Mouse (Mus musculus): ENCODE data around the gene Ttc24.

The Ttc24 gene

GRCm38 (mm10) chr3:88078204-88078603 lies at the start of gene Ttc24:
Ttc24 (minus strand) TSS chr3:88078304.
- no peak for DNase-seq (ENCODE audit: low spot score)

- DNase-seq (ENCODE audit: low spot score), result no peak
These were observed 49.5 kb upstream of the Ttc24 start for GRCm38 (mm10) chr3:88127636-88128035.

GRCm38 (mm10) chr3:88126181-88126580 lies 48.1 kb upstream of the Ttc24 start:
- no peak for DNase-seq (ENCODE audit: low spot score)

GRCm38 (mm10) chr3:88125195-88125594 lies 47.1 kb upstream of the Ttc24 start:
- DNase-seq (ENCODE audit: low spot score), result no peak

GRCm38 (mm10) chr3:88121164-88122131 lies 43.3 kb upstream of the Ttc24 start:
- DNase-seq (ENCODE audit: low spot score), result no peak

GRCm38 (mm10) chr3:88120117-88120651 lies 42.1 kb upstream of the Ttc24 start:
- DNase-seq (ENCODE audit: low spot score), result no peak

- no peak for DNase-seq (ENCODE audit: low spot score)
These were observed 36.3 kb upstream of the Ttc24 start for GRCm38 (mm10) chr3:88114396-88114795.

GRCm38 (mm10) chr3:88109126-88109525 lies 31.0 kb upstream of the Ttc24 start:
- no peak for DNase-seq (ENCODE audit: low spot score)

GRCm38 (mm10) chr3:88106126-88106525 lies 28.0 kb upstream of the Ttc24 start:
- no peak for DNase-seq (ENCODE audit: low spot score)

- no peak for DNase-seq (ENCODE audit: low spot score)
These were observed 24.5 kb upstream of the Ttc24 start for GRCm38 (mm10) chr3:88102611-88103010.

- no peak for DNase-seq (ENCODE audit: low spot score)
These were observed 24.1 kb upstream of the Ttc24 start for GRCm38 (mm10) chr3:88102196-88102595.

- DNase-seq (ENCODE audit: low spot score), result no peak
These were observed 23.6 kb upstream of the Ttc24 start for GRCm38 (mm10) chr3:88101736-88102135.

- DNase-seq (ENCODE audit: low spot score), result no peak
These were observed 22.1 kb upstream of the Ttc24 start for GRCm38 (mm10) chr3:88100251-88100650.

GRCm38 (mm10) chr3:88097666-88098065 lies 19.6 kb upstream of the Ttc24 start:
- no peak for DNase-seq (ENCODE audit: low spot score)

- DNase-seq (ENCODE audit: low spot score), result no peak
These were observed 16.0 kb upstream of the Ttc24 start for GRCm38 (mm10) chr3:88094126-88094525.

GRCm38 (mm10) chr3:88090616-88091015 lies 12.5 kb upstream of the Ttc24 start:
- no peak for DNase-seq (ENCODE audit: low spot score)

GRCm38 (mm10) chr3:88090106-88090505 lies 12.0 kb upstream of the Ttc24 start:
- DNase-seq (ENCODE audit: low spot score), result no peak

- DNase-seq (ENCODE audit: low spot score), result no peak
These were observed 9.6 kb upstream of the Ttc24 start for GRCm38 (mm10) chr3:88087688-88088087.

- DNase-seq (ENCODE audit: low spot score), result no peak
These were observed 7.4 kb upstream of the Ttc24 start for GRCm38 (mm10) chr3:88085459-88085858.

- DNase-seq (ENCODE audit: low spot score), result peak; percentile 23
These were observed 5.9 kb upstream of the Ttc24 start for GRCm38 (mm10) chr3:88084001-88084400.

- peak; percentile 28 for DNase-seq (ENCODE audit: low spot score)
These were observed 4.6 kb upstream of the Ttc24 start for GRCm38 (mm10) chr3:88082663-88083062.

- peak; percentile 35 for DNase-seq (ENCODE audit: low spot score)
These were observed 4.1 kb upstream of the Ttc24 start for GRCm38 (mm10) chr3:88082224-88082618.

All from yolk sac, embryonic 10.5 days (tissue).